Mouse (Mus musculus) embryonic fibroblast, embryonic 13.5 days (primary cell): ENCODE data around the gene Sec14l5.

Experiments
- CTCF ChIP-seq: IDR thresholded peaks from 2 replicates; pipeline ENCODE4 v1.5.1; 2011; ENCODE audit warnings: mild to moderate bottlenecking, control low read depth, low read length, moderate library complexity, borderline replicate concordance; ENCODE audit not compliant: insufficient read depth
- POLR2A ChIP-seq: IDR thresholded peaks from 2 replicates; pipeline ENCODE4 v1.6.1; 2011; ENCODE audit warnings: low read depth, mild to moderate bottlenecking, control low read depth, low read length, moderate library complexity

- TF ChIP-seq CTCF (no peak), POLR2A (no peak)
These were observed 48.2 kb downstream of the Sec14l5 start for GRCm38 (mm10) chr16:5195080-5195479.
